Mouse (Mus musculus): ENCODE data around the gene Cacnb4.

GRCm38 (mm10) chr2:52647255-52647998 lies 29.2 kb downstream of the Cacnb4 start:
- TF ChIP-seq TCF12 (IDR thresholded peaks at IDR 0.05; ENCODE audit: insufficient read depth, poor library complexity, severe bottlenecking) (no peak), POLR2A (IDR thresholded peaks at IDR 0.05; ENCODE audit: insufficient read length, low read depth) (no peak), CEBPB (IDR thresholded peaks at IDR 0.05; ENCODE audit: insufficient read depth, poor library complexity, severe bottlenecking) (no peak), REST (IDR thresholded peaks at IDR 0.05; ENCODE audit: insufficient read depth, insufficient read length) (no peak), MAX (IDR thresholded peaks at IDR 0.05; ENCODE audit: low read depth) (no peak)

Measured in myocyte (in vitro differentiated cells).